Mouse (Mus musculus) heart, embryonic 16.5 days (tissue): ENCODE measurements around the gene AC153137.1. TPM values are rescaled to one million over a fixed set of nuclear protein-coding genes. Genes with fewer than 3 reads are reported as not detected.

Experiments
- ATAC-seq: fragments of 200-750 bp; cut with Nextera tagmentation; replicated peaks from 2 replicates; pipeline ENCODE4 v1.8.0; 2017; ENCODE audit warnings: moderate number of reproducible peaks; ENCODE audit not compliant: insufficient read depth, low FRiP score; ENCODE audit errors: extremely low read depth
- H3K27ac ChIP-seq: fragments of 300-500 bp; sonication (generic); 2 replicates; pipeline ENCODE4 v1.5.1; 2014; ENCODE audit warnings: mild to moderate bottlenecking, low read length, control low read depth, moderate library complexity
- H3K27me3 ChIP-seq: fragments of 300-500 bp; sonication (generic); 2 replicates; pipeline ENCODE4 v1.6.1; 2014; ENCODE audit warnings: low read length, mixed read lengths; ENCODE audit not compliant: control insufficient read depth, insufficient read depth
- H3K36me3 ChIP-seq: fragments of 300-500 bp; sonication (generic); 2 replicates; pipeline ENCODE4 v1.6.1; 2014; ENCODE audit not compliant: control insufficient read depth, insufficient read depth
- H3K4me1 ChIP-seq: fragments of 300-500 bp; sonication (generic); 2 replicates; pipeline ENCODE4 v1.6.1; 2014; ENCODE audit warnings: low read length, mixed read lengths; ENCODE audit not compliant: control insufficient read depth, insufficient read depth
- H3K4me2 ChIP-seq: fragments of 300-500 bp; sonication (generic); 2 replicates; pipeline ENCODE4 v1.6.1; 2014; ENCODE audit warnings: low read depth, mild to moderate bottlenecking, control low read depth, low read length
- H3K4me3 ChIP-seq: fragments of 300-500 bp; sonication (generic); 2 replicates; pipeline ENCODE4 v1.5.1; 2014; ENCODE audit warnings: mild to moderate bottlenecking, control low read depth, low read length
- H3K9ac ChIP-seq: fragments of 300-500 bp; sonication (generic); 2 replicates; pipeline ENCODE4 v1.6.1; 2014; ENCODE audit warnings: low read length, control low read depth
- H3K9me3 ChIP-seq: fragments of 300-500 bp; sonication (generic); replicated peaks from 2 replicates; pipeline ENCODE4 v1.6.1; 2016; ENCODE audit warnings: low read length; ENCODE audit not compliant: control insufficient read depth
- WGBS: fragments of 180-500 bp; shearing (Covaris S2); extraction: QIAGEN DNeasy Blood & Tissue Kit; methylation state at CpG from one replicate; pipeline ENCODE4 v1.1.7; 2014; 5-methylcytosine and 5-hydroxymethylcytosine counted together
- polyA plus RNA-seq: library from polyadenylated mRNA; unstranded; fragments of >200 nt; fragmentation: Nextera tagmentation; extraction: Ambion mirVana; gene quantifications from 2 replicates; pipeline ENCODE4 v1.2.1, GENCODE M21; 2015

The AC153137.1 gene
- polyA plus RNA-seq, 1 experiment from 2014 or later = not detected

DNA sequence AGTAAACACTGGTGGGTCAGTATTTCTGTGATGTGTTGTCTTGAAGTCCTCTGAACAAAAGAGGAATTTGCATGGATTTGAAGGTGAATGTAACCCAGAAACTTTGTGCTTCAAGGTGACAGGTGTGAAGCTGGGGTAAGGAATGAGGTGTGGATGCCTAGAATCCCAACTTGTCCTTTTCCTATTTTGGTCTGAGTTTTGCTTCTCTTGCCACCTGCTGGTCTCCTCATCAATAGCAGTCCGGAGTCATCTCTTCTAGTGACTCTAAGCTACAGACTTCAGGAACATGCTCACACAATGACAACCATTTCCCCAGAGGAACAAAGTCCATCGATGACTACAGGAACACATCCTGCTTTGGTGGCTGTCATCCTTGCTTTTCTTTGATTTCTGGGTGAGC is 46.9 kb downstream of the AC153137.1 start:
- H3K9me3 ChIP-seq = no peaks in the 10 kb centered on the region
- no peak overlapping the region for H3K4me3 ChIP-seq
- no peak overlapping the region for H3K9ac ChIP-seq
- no peaks in the 10 kb centered on the region for H3K27me3 ChIP-seq
- H3K4me2 ChIP-seq = no peak overlapping the region
- no peaks in the 10 kb centered on the region for H3K4me1 ChIP-seq
- H3K36me3 ChIP-seq = no peaks in the 10 kb centered on the region
- H3K27ac ChIP-seq = no peak overlapping the region
- 54% methylated on average over 2 of the region's 2 CpGs for WGBS
- no peak for ATAC-seq

DNA sequence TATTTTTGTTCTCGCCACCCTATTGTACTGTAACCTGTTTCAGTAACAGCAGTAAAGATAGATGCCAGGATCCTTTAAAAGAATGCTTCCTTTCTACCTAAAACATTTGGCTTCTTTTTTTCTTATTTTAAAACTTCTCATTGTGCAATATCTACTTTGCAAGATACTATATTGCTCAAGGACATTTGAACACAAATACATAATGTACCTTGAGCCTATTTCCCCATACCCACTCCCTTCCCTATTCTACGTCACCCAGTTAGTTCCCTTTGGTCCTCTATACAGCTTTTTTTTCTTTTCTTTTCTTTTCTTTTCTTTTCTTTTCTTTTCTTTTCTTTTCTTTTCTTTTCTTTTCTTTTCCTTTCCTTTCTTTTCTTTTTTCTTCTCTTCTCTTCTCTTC is 47.6 kb downstream of the AC153137.1 start:
- no peak for ATAC-seq
- no peak overlapping the region for H3K4me2 ChIP-seq
- 81% methylated on average over 2 of the region's 2 CpGs for WGBS
- no peaks in the 10 kb centered on the region for H3K4me1 ChIP-seq
- no peaks in the 10 kb centered on the region for H3K9me3 ChIP-seq
- no peaks in the 10 kb centered on the region for H3K27me3 ChIP-seq
- H3K4me3 ChIP-seq = no peak overlapping the region
- H3K36me3 ChIP-seq = no peaks in the 10 kb centered on the region
- no peak overlapping the region for H3K27ac ChIP-seq
- H3K9ac ChIP-seq = no peak overlapping the region

Other genes starting within 250 kb of the AC153137.1 start
- gene Phf3, start 104.0 kb downstream of the AC153137.1 start, polyA plus RNA-seq = 22.7 and 23.5 TPM in 2 replicates
- not detected in 2 replicates for gene Lgsn, start 198.4 kb upstream of the AC153137.1 start, polyA plus RNA-seq
- gene 4931428L18Rik, start 244.7 kb upstream of the AC153137.1 start, polyA plus RNA-seq = not detected in 2 replicates
- not detected in 2 replicates for gene Pih1d3, start 244.9 kb upstream of the AC153137.1 start, polyA plus RNA-seq